Mouse (Mus musculus) heart, adult 2 months (tissue): ENCODE data around the gene Zfp750.

Source experiments
- CTCF ChIP-seq: fragments of 200-600 bp; IDR thresholded peaks from 2 replicates; pipeline ENCODE4 v1.8.1; 2022; ENCODE audit warnings: antibody characterized with exemption, mild to moderate bottlenecking, moderate library complexity
- EP300 ChIP-seq: fragments of 200-500 bp; IDR thresholded peaks from 2 replicates; pipeline ENCODE4 v1.6.1; 2011; ENCODE audit warnings: low read depth, low read length, control low read depth; ENCODE audit not compliant: insufficient read depth
- POLR2A ChIP-seq: fragments of 200-500 bp; IDR thresholded peaks from 2 replicates; pipeline ENCODE4 v1.6.1; 2011; ENCODE audit warnings: mild to moderate bottlenecking, low read depth, low read length, control low read depth; ENCODE audit not compliant: insufficient read depth

DNA sequence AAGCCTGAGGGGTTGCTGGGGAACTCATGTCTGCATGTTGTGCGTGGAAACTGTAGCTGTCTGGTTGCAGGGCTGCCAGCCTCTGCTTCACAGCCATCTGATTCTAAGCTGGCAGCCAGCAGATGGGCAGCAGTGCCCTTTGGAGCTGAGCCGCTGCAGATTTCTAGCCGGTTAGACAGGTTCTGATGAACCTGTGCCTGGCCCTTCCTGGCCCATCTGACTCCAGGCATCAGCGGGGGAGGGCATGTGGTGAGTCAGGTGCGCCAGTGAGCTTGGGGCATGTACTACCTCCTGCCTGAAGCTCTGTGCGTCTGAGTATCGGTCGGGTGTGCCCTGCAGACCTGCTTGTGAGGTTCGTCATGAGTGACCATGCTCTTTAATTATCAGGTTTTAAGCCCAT is 24.8 kb upstream of the Zfp750 start:
- no peak for TF ChIP-seq POLR2A
- no peak for TF ChIP-seq CTCF
- no peak for TF ChIP-seq EP300
